Mouse (Mus musculus) forebrain, embryonic 10.5 days (tissue): ENCODE measurements around the gene 1700024P04Rik. TPM values are rescaled to one million over a fixed set of nuclear protein-coding genes. Genes with fewer than 3 reads are reported as not detected.
A peak's percentile ranks its signal among the peaks of the same experiment; 100 is the strongest.

Experiments
- DNase-seq: peaks from one replicate; pipeline ENCODE4 v3.0.0-alpha.2; 2017; ENCODE audit warnings: low spot score; ENCODE audit errors: extremely low spot score
- H3K27ac ChIP-seq: fragments of 300-500 bp; sonication (generic); 2 replicates; pipeline ENCODE4 v1.5.1; 2016; ENCODE audit warnings: mild to moderate bottlenecking
- H3K27me3 ChIP-seq: fragments of 300-500 bp; sonication (generic); 2 replicates; pipeline ENCODE4 v1.6.1; 2016; ENCODE audit warnings: mild to moderate bottlenecking; ENCODE audit not compliant: poor library complexity, severe bottlenecking
- H3K36me3 ChIP-seq: fragments of 300-500 bp; sonication (generic); replicated peaks from 2 replicates; pipeline ENCODE4 v1.6.1; 2016; ENCODE audit warnings: mild to moderate bottlenecking, moderate library complexity
- H3K4me1 ChIP-seq: fragments of 300-500 bp; sonication (generic); 2 replicates; pipeline ENCODE4 v1.6.1; 2016
- H3K4me3 ChIP-seq: fragments of 300-500 bp; sonication (generic); 2 replicates; pipeline ENCODE4 v1.5.1; 2016; ENCODE audit warnings: mild to moderate bottlenecking, moderate library complexity
- H3K9me3 ChIP-seq: fragments of 300-500 bp; sonication (generic); 2 replicates; pipeline ENCODE4 v1.6.1; 2016; ENCODE audit warnings: mild to moderate bottlenecking, moderate library complexity
- WGBS: fragments of 180-500 bp; shearing (Covaris S2); methylation state at CpG from one replicate; pipeline ENCODE4 v1.1.7; 2016; 5-methylcytosine and 5-hydroxymethylcytosine counted together
- polyA plus RNA-seq: library from polyadenylated mRNA; unstranded; fragments of >200 nt; fragmentation: Nextera tagmentation; extraction: Ambion mirVana; gene quantifications from 2 replicates; pipeline ENCODE4 v1.2.1, GENCODE M21; 2016

The 1700024P04Rik gene
- polyA plus RNA-seq, 1 experiment from 2014 or later: not detected

GRCm38 (mm10) chr13:98955676-98956075, 28.7 kb downstream of the 1700024P04Rik start:
- no peak for DNase-seq
- H3K36me3 ChIP-seq: no peaks in the 10 kb centered on the region
- no peak overlapping the region for H3K4me3 ChIP-seq
- WGBS: 76% methylated on average over 6 of the region's 6 CpGs
- H3K4me1 ChIP-seq: peaks cover 12% of the 10 kb centered on the region; the same call in 1 of the 2 replicates
- no peak overlapping the region for H3K27ac ChIP-seq
- no peaks in the 10 kb centered on the region for H3K27me3 ChIP-seq
- no peaks in the 10 kb centered on the region for H3K9me3 ChIP-seq

- no peak overlapping the region for H3K27ac ChIP-seq
- H3K4me3 ChIP-seq: no peak overlapping the region
- H3K4me1 ChIP-seq: peaks cover 12% of the 10 kb centered on the region; the same call in 1 of the 2 replicates
- H3K27me3 ChIP-seq: no peaks in the 10 kb centered on the region
- no peaks in the 10 kb centered on the region for H3K36me3 ChIP-seq
- no peaks in the 10 kb centered on the region for H3K9me3 ChIP-seq
- 69% methylated on average over 5 of the region's 5 CpGs for WGBS
- DNase-seq: no peak
Observed at GRCm38 (mm10) chr13:98955226-98955625, 29.1 kb downstream of the 1700024P04Rik start.

- no peak for DNase-seq
- Histone ChIP-seq H3K36me3 (no peaks in the 10 kb centered on the region), H3K9me3 (no peaks in the 10 kb centered on the region), H3K4me1 (peaks cover 12% of the 10 kb centered on the region; the same call in 1 of the 2 replicates), H3K4me3 (no peak overlapping the region), H3K27ac (no peak overlapping the region), H3K27me3 (no peaks in the 10 kb centered on the region)
- WGBS: 82% methylated on average over 5 of the region's 5 CpGs
Observed at GRCm38 (mm10) chr13:98953830-98954229, 30.5 kb downstream of the 1700024P04Rik start.

- H3K4me1 ChIP-seq: peaks cover 13% of the 10 kb centered on the region
- H3K27ac ChIP-seq: no peak overlapping the region
- WGBS: 80% methylated on average over 7 of the region's 7 CpGs
- no peaks in the 10 kb centered on the region for H3K9me3 ChIP-seq
- DNase-seq: no peak
- H3K27me3 ChIP-seq: no peaks in the 10 kb centered on the region
- no peak overlapping the region for H3K4me3 ChIP-seq
- no peaks in the 10 kb centered on the region for H3K36me3 ChIP-seq
Observed at GRCm38 (mm10) chr13:98951951-98952350, 32.4 kb downstream of the 1700024P04Rik start.

- Histone ChIP-seq H3K9me3 (no peaks in the 10 kb centered on the region), H3K4me3 (no peak overlapping the region), H3K27me3 (no peaks in the 10 kb centered on the region), H3K36me3 (no peaks in the 10 kb centered on the region), H3K27ac (no peak overlapping the region), H3K4me1 (peaks cover 17% of the 10 kb centered on the region)
- WGBS: 42% methylated on average over 4 of the region's 4 CpGs
- DNase-seq: no peak
Observed at GRCm38 (mm10) chr13:98948146-98948545, 36.2 kb downstream of the 1700024P04Rik start.

GRCm38 (mm10) chr13:98946434-98946833, 37.9 kb downstream of the 1700024P04Rik start:
- H3K4me1 ChIP-seq: peaks cover 20% of the 10 kb centered on the region
- H3K4me3 ChIP-seq: no peak overlapping the region
- no peaks in the 10 kb centered on the region for H3K9me3 ChIP-seq
- no peak for DNase-seq
- H3K27ac ChIP-seq: no peak overlapping the region
- no peaks in the 10 kb centered on the region for H3K36me3 ChIP-seq
- WGBS: 94% methylated on average over 7 of the region's 7 CpGs
- no peaks in the 10 kb centered on the region for H3K27me3 ChIP-seq

- Histone ChIP-seq H3K36me3 (no peaks in the 10 kb centered on the region), H3K4me3 (no peak overlapping the region), H3K9me3 (no peaks in the 10 kb centered on the region), H3K4me1 (peaks cover 20% of the 10 kb centered on the region), H3K27ac (no peak overlapping the region), H3K27me3 (no peaks in the 10 kb centered on the region)
- 51% methylated on average over 3 of the region's 3 CpGs for WGBS
- no peak for DNase-seq
Observed at GRCm38 (mm10) chr13:98945908-98946307, 38.5 kb downstream of the 1700024P04Rik start.

GRCm38 (mm10) chr13:98945381-98945780, 39.0 kb downstream of the 1700024P04Rik start:
- no peak overlapping the region for H3K4me3 ChIP-seq
- no peaks in the 10 kb centered on the region for H3K36me3 ChIP-seq
- no peak overlapping the region for H3K27ac ChIP-seq
- WGBS: 94% methylated on average over 4 of the region's 4 CpGs
- no peaks in the 10 kb centered on the region for H3K27me3 ChIP-seq
- no peaks in the 10 kb centered on the region for H3K9me3 ChIP-seq
- peaks cover 20% of the 10 kb centered on the region for H3K4me1 ChIP-seq
- no peak for DNase-seq

- no peak for DNase-seq
- Histone ChIP-seq H3K9me3 (no peaks in the 10 kb centered on the region), H3K27me3 (no peaks in the 10 kb centered on the region), H3K4me3 (no peak overlapping the region), H3K27ac (no peak overlapping the region), H3K36me3 (no peaks in the 10 kb centered on the region), H3K4me1 (peaks cover 20% of the 10 kb centered on the region)
- WGBS: 91% methylated on average over 7 of the region's 7 CpGs
Observed at GRCm38 (mm10) chr13:98944620-98945081, 39.7 kb downstream of the 1700024P04Rik start.

GRCm38 (mm10) chr13:98942360-98942759, 42.0 kb downstream of the 1700024P04Rik start:
- Histone ChIP-seq H3K4me3 (no peak overlapping the region), H3K36me3 (no peaks in the 10 kb centered on the region)

GRCm38 (mm10) chr13:98941829-98942343, 42.5 kb downstream of the 1700024P04Rik start:
- H3K36me3 ChIP-seq: no peaks in the 10 kb centered on the region
- no peak overlapping the region for H3K4me3 ChIP-seq
- no peaks in the 10 kb centered on the region for H3K27me3 ChIP-seq
- DNase-seq: no peak
- no peak overlapping the region for H3K27ac ChIP-seq
- 84% methylated on average over 7 of the region's 7 CpGs for WGBS
- H3K4me1 ChIP-seq: peaks cover 13% of the 10 kb centered on the region
- H3K9me3 ChIP-seq: no peaks in the 10 kb centered on the region

More at GRCm38 (mm10) chr13:98942360-98942759, 42.0 kb downstream of the 1700024P04Rik start:
- H3K27ac ChIP-seq: 0 out of 2 replicates have a peak overlapping the region, but pooled peaks have one; percentile 25
- H3K9me3 ChIP-seq: no peaks in the 10 kb centered on the region
- DNase-seq: no peak
- no peaks in the 10 kb centered on the region for H3K27me3 ChIP-seq
- H3K4me1 ChIP-seq: peaks cover 13% of the 10 kb centered on the region
- 88% methylated on average over 6 of the region's 6 CpGs for WGBS

GRCm38 (mm10) chr13:98937108-98937507, 47.3 kb downstream of the 1700024P04Rik start:
- H3K27me3 ChIP-seq: no peaks in the 10 kb centered on the region
- H3K4me3 ChIP-seq: no peak overlapping the region
- DNase-seq: no peak
- WGBS: 84% methylated on average over 6 of the region's 6 CpGs
- H3K36me3 ChIP-seq: no peaks in the 10 kb centered on the region
- no peaks in the 10 kb centered on the region for H3K4me1 ChIP-seq
- no peaks in the 10 kb centered on the region for H3K9me3 ChIP-seq
- no peak overlapping the region for H3K27ac ChIP-seq
